Mouse (Mus musculus) frontal cortex, adult 2 months (tissue): ENCODE data around the gene Gm8005. TPM values are rescaled to one million over a fixed set of nuclear protein-coding genes. Genes with fewer than 3 reads are reported as not detected.
"Not testable (repeated sequence)": the region's sequence is repeated elsewhere in the genome, so short reads cannot be mapped to it uniquely, and the experiment has no call there.

Source experiments
- DNase-seq, 2 experiments: peaks; one replicate each; pipeline ENCODE4 v3.0.0; 2022; ENCODE audit warnings: low spot score in 1 of 2; ENCODE audit errors: extremely low spot score in 1 of 2
- polyA plus RNA-seq: library from polyadenylated mRNA; depleted of rRNA; stranded (reverse); fragments of >200 nt; gene quantifications from 2 replicates; pipeline ENCODE4 v1.2.3, GENCODE M21; 2012; rRNA removed

Gene Gm8005
- not detected in 2 replicates for polyA plus RNA-seq

GRCm38 (mm10) chr14:42439573-42439972 is at the start of gene Gm8005:
Gm8005 (minus strand) TSS chr14:42439673.
- not testable (repeated sequence) for DNase-seq

GRCm38 (mm10) chr14:42463581-42463980 is 24.1 kb upstream of the Gm8005 start, which contains the start of gene Gm8011:
Gm8011 (plus strand) TSS chr14:42463881.
- DNase-seq: not testable (repeated sequence)

Other genes with a start within 250 kb of the Gm8005 start
- not detected in 2 replicates for gene Gm3573, start 248.9 kb downstream of the Gm8005 start, polyA plus RNA-seq
- gene Gm17026, start 179.6 kb downstream of the Gm8005 start, polyA plus RNA-seq: not detected in 2 replicates
- gene Gm9611, start 142.3 kb downstream of the Gm8005 start, polyA plus RNA-seq: not detected in 2 replicates
- not detected in 2 replicates for gene Gm7995, start 129.5 kb downstream of the Gm8005 start, polyA plus RNA-seq
- gene Gm8011, start 24.2 kb upstream of the Gm8005 start, polyA plus RNA-seq: not detected in 2 replicates
- gene Gm8020, start 62.7 kb upstream of the Gm8005 start, polyA plus RNA-seq: not detected in 2 replicates
- gene Gm8024, start 84.6 kb upstream of the Gm8005 start, polyA plus RNA-seq: 0.14 and 0.19 TPM in 2 replicates
- not detected in 2 replicates for gene Gm17124, start 160.2 kb upstream of the Gm8005 start, polyA plus RNA-seq
- not detected in 2 replicates for gene Gm3633, start 202.2 kb upstream of the Gm8005 start, polyA plus RNA-seq
- gene Gm10378, start 216.3 kb upstream of the Gm8005 start, polyA plus RNA-seq: 0.08 TPM in 1 of 2 replicates, not detected in the other